8 mouse cellular contexts compared by ENCODE assay signal in genomic region chr1:178463712-178464111, GRCm38 (mm10). TPM values are rescaled to one million over a fixed set of nuclear protein-coding genes. Genes with fewer than 3 reads are reported as not detected.
DNase-seq lines count a peak whose midpoint lies in the region; ATAC-seq and TF ChIP-seq lines count a peak whose summit lies in the region.

No protein-coding gene starts in this region.

- H3K4me1 ChIP-seq in bone marrow macrophage, adult 2 months (ENCODE audit: control insufficient read depth, insufficient read depth, low read length): 0 out of 2 replicates have a peak, but pooled peaks cover 2% of the 10 kb centered on the region
- no peaks in the 10 kb centered on the region for H3K4me1 ChIP-seq in embryonic fibroblast, embryonic 13.5 days (ENCODE audit: control insufficient read depth, insufficient read depth, low read length)
- H3K4me1 ChIP-seq in kidney, embryonic 14.5 days (ENCODE audit: control insufficient read depth, insufficient read depth, low read length): no peaks in the 10 kb centered on the region
- H3K4me1 ChIP-seq in limb, embryonic 14.5 days (ENCODE audit: control insufficient read depth, insufficient read depth, low read length): peaks cover 3% of the 10 kb centered on the region; the same call in 1 of the 2 replicates

- 2% methylated on average over 2 of the region's 2 CpGs for WGBS in kidney, embryonic 14.5 days
- 0% methylated on average over 2 of the region's 2 CpGs for WGBS in limb, embryonic 14.5 days

- ATAC-seq in kidney, embryonic 14.5 days (ENCODE audit: low FRiP score, low TSS enrichment): peak; percentile 95
- ATAC-seq in limb, embryonic 14.5 days (ENCODE audit: low FRiP score, low read depth): peak; percentile 91

- H3K9me3 ChIP-seq in kidney, embryonic 14.5 days (ENCODE audit: control insufficient read depth, low read length): no peaks in the 10 kb centered on the region
- H3K9me3 ChIP-seq in limb, embryonic 14.5 days (ENCODE audit: control insufficient read depth, low read length): no peaks in the 10 kb centered on the region

- H3K27me3 ChIP-seq in kidney, embryonic 14.5 days (ENCODE audit: control insufficient read depth, insufficient read depth, low read length): no peaks in the 10 kb centered on the region
- H3K27me3 ChIP-seq in limb, embryonic 14.5 days (ENCODE audit: control insufficient read depth, insufficient read depth, low read length): no peaks in the 10 kb centered on the region

- DNase-seq in B cell, adult 2 months: peak; percentile 82 to 84
- DNase-seq in heart, adult 9 months (ENCODE audit: low spot score in 2 of 2): peak; percentile 58 to 75
- DNase-seq in limb, embryonic 14.5 days (ENCODE audit: low spot score): peak; percentile 79
- peak; percentile 54 to 63 for DNase-seq in monocyte, adult 2 months (ENCODE audit: low read depth in 1 of 2, low spot score in 2 of 2)
- peak; percentile 62 to 71 for DNase-seq in spleen, postnatal 36 days (ENCODE audit: low spot score in 2 of 2)

- TF ChIP-seq CTCF in bone marrow macrophage, adult 2 months (IDR thresholded peaks at IDR 0.05; ENCODE audit: low read depth, low read length): peak; percentile 88
- TF ChIP-seq CTCF in embryonic fibroblast, embryonic 13.5 days (IDR thresholded peaks at IDR 0.05; ENCODE audit: borderline replicate concordance, insufficient read depth, low read length): peak; percentile 82; the same call in 1 of the 2 replicates

- H3K27ac ChIP-seq in bone marrow macrophage, adult 2 months (ENCODE audit: insufficient read depth, low read depth, low read length): no peak overlapping the region
- no peak overlapping the region for H3K27ac ChIP-seq in embryonic fibroblast, embryonic 13.5 days (ENCODE audit: insufficient read depth, low read length)
- H3K27ac ChIP-seq in kidney, embryonic 14.5 days (ENCODE audit: low read depth, low read length): no peak overlapping the region
- no peak overlapping the region for H3K27ac ChIP-seq in limb, embryonic 14.5 days (replicated peaks; ENCODE audit: low read depth, low read length)

- no peaks in the 10 kb centered on the region for H3K36me3 ChIP-seq in kidney, embryonic 14.5 days (ENCODE audit: control insufficient read depth, insufficient read depth, low read length)
- H3K36me3 ChIP-seq in limb, embryonic 14.5 days (ENCODE audit: control insufficient read depth, insufficient read depth, low read length): no peaks in the 10 kb centered on the region

- H3K9ac ChIP-seq in kidney, embryonic 14.5 days (ENCODE audit: low read depth, low read length): no peak overlapping the region
- H3K9ac ChIP-seq in limb, embryonic 14.5 days (ENCODE audit: low read depth, low read length, severe bottlenecking): no peak overlapping the region

- no peak overlapping the region for H3K4me3 ChIP-seq in bone marrow macrophage, adult 2 months (ENCODE audit: insufficient read depth, low read length)
- H3K4me3 ChIP-seq in embryonic fibroblast, embryonic 13.5 days (ENCODE audit: insufficient read depth, low read length): no peak overlapping the region
- H3K4me3 ChIP-seq in kidney, embryonic 14.5 days (ENCODE audit: low read length): no peak overlapping the region
- no peak overlapping the region for H3K4me3 ChIP-seq in limb, embryonic 14.5 days (replicated peaks; ENCODE audit: low read length)

- no peak overlapping the region for H3K4me2 ChIP-seq in kidney, embryonic 14.5 days (replicated peaks; ENCODE audit: low read depth, low read length)
- H3K4me2 ChIP-seq in limb, embryonic 14.5 days (replicated peaks; ENCODE audit: low read depth, low read length, severe bottlenecking): no peak overlapping the region

- TF ChIP-seq POLR2A in bone marrow macrophage, adult 2 months (IDR thresholded peaks at IDR 0.05; ENCODE audit: borderline replicate concordance, low read depth, low read length): no peak
- no peak for TF ChIP-seq POLR2A in embryonic fibroblast, embryonic 13.5 days (IDR thresholded peaks at IDR 0.05; ENCODE audit: low read depth, low read length)
- no peak for TF ChIP-seq POLR2A in limb, embryonic 14.5 days (IDR thresholded peaks at IDR 0.05; ENCODE audit: borderline replicate concordance, extremely low read depth, insufficient read depth, insufficient read length)

RNA-seq across cellular contexts. Expression of gene Efcab2, which starts 57.8 kb away (rescaled TPM):
- 1.7 and 4.1 TPM in 2 replicates for polyA plus RNA-seq in bone marrow macrophage, adult 2 months (2012; ENCODE audit: insufficient read depth, insufficient read length, missing spikeins)
- polyA plus RNA-seq in embryonic fibroblast, embryonic 13.5 days (2011; ENCODE audit: insufficient read length, low read depth, missing spikeins): 2.2 and 2.7 TPM in 2 replicates
- 6.0 and 8.0 TPM in 2 replicates for polyA plus RNA-seq in kidney, embryonic 14.5 days (2014; fragmentation: Nextera tagmentation; extraction: Ambion mirVana)
- polyA plus RNA-seq in limb, embryonic 14.5 days (2012; rRNA removed): 0.99 and 1.4 TPM in 2 replicates
- 2.7 and 5.2 TPM in 2 replicates for polyA plus RNA-seq in limb, embryonic 14.5 days (2014; fragmentation: Nextera tagmentation; extraction: Ambion mirVana)
